Mouse (Mus musculus) olfactory bulb, adult 2 months (tissue): ENCODE measurements around the gene Creb5. TPM values are rescaled to one million over a fixed set of nuclear protein-coding genes. Genes with fewer than 3 reads are reported as not detected.

Source experiments
- H3K27ac ChIP-seq: fragments of 200-500 bp; 2 replicates; pipeline ENCODE4 v1.5.1; 2012; ENCODE audit warnings: low read depth, low read length; ENCODE audit not compliant: insufficient read depth
- H3K4me1 ChIP-seq: fragments of 200-500 bp; 2 replicates; pipeline ENCODE4 v1.6.1; 2012; ENCODE audit warnings: low read length; ENCODE audit not compliant: control insufficient read depth, insufficient read depth
- H3K4me3 ChIP-seq: fragments of 200-500 bp; 2 replicates; pipeline ENCODE4 v1.5.1; 2012; ENCODE audit warnings: mild to moderate bottlenecking, low read depth, low read length, moderate library complexity; ENCODE audit not compliant: insufficient read depth
- CTCF ChIP-seq: fragments of 200-500 bp; IDR thresholded peaks from 2 replicates; pipeline ENCODE4 v1.5.1; 2012; ENCODE audit warnings: low read depth, mild to moderate bottlenecking, low read length, moderate library complexity; ENCODE audit not compliant: insufficient read depth
- POLR2A ChIP-seq: fragments of 200-500 bp; IDR thresholded peaks from 2 replicates; pipeline ENCODE4 v1.6.1; 2012; ENCODE audit warnings: mild to moderate bottlenecking, low read depth, low read length, moderate library complexity; ENCODE audit not compliant: insufficient read depth
- WGBS: fragments of 180-500 bp; shearing (Covaris S2); methylation state at CpG from one replicate; pipeline ENCODE4 v1.1.7; 2018; 5-methylcytosine and 5-hydroxymethylcytosine counted together
- polyA plus RNA-seq: library from polyadenylated mRNA; stranded (reverse); fragments of >200 nt; gene quantifications from 2 replicates; pipeline ENCODE4 v1.2.4, GENCODE M21; 2012; ENCODE audit warnings: low replicate concordance; ENCODE audit not compliant: missing spikeins, insufficient read depth, insufficient read length

Gene Creb5
- polyA plus RNA-seq, 1 experiment: not detected

DNA sequence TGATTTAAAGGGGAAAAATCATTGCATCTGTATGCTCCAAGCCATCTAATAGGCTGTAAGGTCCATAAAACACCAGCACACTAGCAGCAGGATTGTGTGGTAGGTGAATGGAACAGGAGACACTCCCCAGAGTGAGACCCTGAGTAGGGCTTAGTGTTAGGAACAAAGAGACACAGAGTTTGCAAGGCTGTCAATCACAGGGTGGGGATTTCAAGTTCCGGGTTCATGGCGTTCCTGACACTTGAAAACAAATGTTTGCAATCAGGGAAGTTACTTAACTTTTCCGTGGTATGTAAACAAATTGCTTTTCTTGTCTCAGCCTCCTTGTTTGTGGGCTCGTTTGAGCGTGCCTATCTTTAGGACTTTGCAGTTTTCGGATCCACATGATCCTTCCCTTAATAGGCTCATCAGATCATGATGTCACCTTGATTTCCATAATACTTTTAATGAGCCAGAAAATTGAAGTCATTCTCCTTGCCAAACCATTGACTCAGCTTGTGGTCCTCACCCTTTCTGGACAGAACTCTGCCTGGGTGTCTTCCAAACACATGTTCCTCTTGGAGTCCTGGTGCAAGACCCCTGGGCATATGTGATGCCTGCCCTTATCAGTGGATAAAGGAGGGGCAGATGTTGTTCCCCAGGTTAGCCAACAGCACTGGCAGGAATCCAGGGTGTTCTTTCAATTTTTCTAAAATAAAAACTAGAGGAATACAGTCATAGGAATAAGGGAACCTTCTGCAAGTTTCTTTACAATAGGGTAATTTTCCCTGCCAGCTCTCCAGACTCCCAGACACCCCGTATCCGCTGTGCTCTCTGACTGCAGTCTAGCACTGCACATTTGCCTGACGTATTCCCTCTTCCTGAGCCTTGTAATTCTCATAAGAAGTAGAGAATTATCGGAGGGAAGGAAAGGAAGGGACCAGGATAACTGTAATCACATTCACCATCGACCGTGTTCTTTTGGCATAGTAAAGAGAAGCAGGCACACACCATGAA, 175.0 kb downstream of the Creb5 start:
- no peak for TF ChIP-seq CTCF
- no peak for TF ChIP-seq POLR2A
- WGBS: 48% methylated on average over 12 of the region's 12 CpGs
- H3K4me1 ChIP-seq: peaks cover 6% of the 10 kb centered on the region; the same call in 1 of the 2 replicates
- no peak overlapping the region for H3K4me3 ChIP-seq
- H3K27ac ChIP-seq: no peak overlapping the region

- peaks cover 6% of the 10 kb centered on the region; the same call in 1 of the 2 replicates for H3K4me1 ChIP-seq
- WGBS: 33% methylated on average over 7 of the region's 7 CpGs
- TF ChIP-seq POLR2A (no peak), CTCF (no peak)
Observed at GRCm38 (mm10) chr6:53462802-53463201, 175.7 kb downstream of the Creb5 start.

DNA sequence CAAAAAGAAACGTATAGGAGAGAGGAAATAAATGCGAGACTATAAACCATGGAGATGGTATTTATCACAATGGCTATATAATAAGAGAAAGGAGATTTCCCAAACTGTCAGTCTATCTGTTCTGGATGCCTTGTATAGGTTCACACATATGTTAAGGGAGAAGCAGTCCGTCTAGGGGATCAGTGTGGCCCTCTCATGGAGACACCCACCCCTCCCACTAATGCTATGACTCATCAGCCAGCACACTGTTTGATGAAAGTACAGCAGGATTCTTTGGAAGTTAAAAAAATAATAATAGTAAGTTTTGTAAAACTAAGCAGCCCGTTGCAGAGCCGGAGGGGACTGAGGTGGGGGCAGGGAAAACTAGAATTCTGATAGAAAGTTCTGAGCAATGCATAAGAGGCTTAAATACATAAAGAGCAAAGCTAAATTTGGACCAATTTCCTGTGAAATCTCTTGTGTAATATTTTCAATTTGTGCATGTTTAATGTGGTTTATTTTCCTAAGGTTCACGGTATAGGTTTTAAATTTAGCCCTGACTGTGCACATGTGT, 176.3 kb downstream of the Creb5 start:
- Histone ChIP-seq H3K27ac (no peak overlapping the region), H3K4me3 (no peak overlapping the region), H3K4me1 (peaks cover 6% of the 10 kb centered on the region; the same call in 1 of the 2 replicates)
- no peak for TF ChIP-seq CTCF
- no peak for TF ChIP-seq POLR2A
- WGBS: 48% methylated on average over 6 of the region's 6 CpGs

More at GRCm38 (mm10) chr6:53462802-53463201, 175.7 kb downstream of the Creb5 start:
- H3K27ac ChIP-seq: no peak overlapping the region
- no peak overlapping the region for H3K4me3 ChIP-seq

- 0 out of 2 replicates have a peak, but pooled peaks cover 3% of the 10 kb centered on the region for H3K4me1 ChIP-seq
- H3K27ac ChIP-seq: no peak overlapping the region
- TF ChIP-seq CTCF: no peak
- no peak for TF ChIP-seq POLR2A
- WGBS: 90% methylated on average over 4 of the region's 4 CpGs
- no peak overlapping the region for H3K4me3 ChIP-seq
Observed at GRCm38 (mm10) chr6:53469204-53469603, 182.1 kb downstream of the Creb5 start.

GRCm38 (mm10) chr6:53469703-53470102, 182.6 kb downstream of the Creb5 start:
- WGBS: 95% methylated on average over 2 of the region's 2 CpGs
- H3K4me1 ChIP-seq: 0 out of 2 replicates have a peak, but pooled peaks cover 3% of the 10 kb centered on the region
- no peak overlapping the region for H3K27ac ChIP-seq
- no peak overlapping the region for H3K4me3 ChIP-seq
- TF ChIP-seq CTCF (no peak), POLR2A (no peak)

GRCm38 (mm10) chr6:53470559-53470958, 183.5 kb downstream of the Creb5 start:
- Histone ChIP-seq H3K27ac (no peak overlapping the region), H3K4me3 (no peak overlapping the region), H3K4me1 (0 out of 2 replicates have a peak, but pooled peaks cover 3% of the 10 kb centered on the region)
- TF ChIP-seq CTCF (no peak), POLR2A (no peak)
- 33% methylated on average over 8 of the region's 8 CpGs for WGBS

GRCm38 (mm10) chr6:53470999-53471591, 184.0 kb downstream of the Creb5 start:
- H3K4me1 ChIP-seq: 0 out of 2 replicates have a peak, but pooled peaks cover 3% of the 10 kb centered on the region
- 65% methylated on average over 9 of the region's 9 CpGs for WGBS
- no peak for TF ChIP-seq POLR2A
- TF ChIP-seq CTCF: no peak
- H3K4me3 ChIP-seq: no peak overlapping the region
- H3K27ac ChIP-seq: no peak overlapping the region

DNA sequence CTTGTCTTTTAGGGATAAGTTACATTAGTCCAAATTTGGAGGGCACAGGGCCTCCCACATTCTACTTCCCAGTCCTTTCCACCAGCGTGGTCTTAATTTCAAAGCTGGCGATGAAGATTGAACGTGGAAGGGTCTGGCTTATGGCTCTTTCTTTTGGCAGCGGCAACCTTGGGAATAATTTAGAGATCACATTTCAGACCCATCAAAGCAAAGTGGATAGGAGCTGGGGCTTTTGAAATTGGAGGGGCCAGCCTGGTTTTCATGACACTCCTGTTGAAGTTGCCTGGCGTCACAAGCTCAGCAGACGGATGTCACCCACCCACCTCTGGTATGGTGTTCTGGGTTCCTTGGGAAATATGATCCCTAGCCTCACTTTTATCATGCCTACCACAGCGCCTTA, 185.7 kb downstream of the Creb5 start:
- H3K4me1 ChIP-seq: 0 out of 2 replicates have a peak, but pooled peaks cover 3% of the 10 kb centered on the region
- 96% methylated on average over 7 of the region's 7 CpGs for WGBS
- no peak overlapping the region for H3K4me3 ChIP-seq
- H3K27ac ChIP-seq: no peak overlapping the region
- no peak for TF ChIP-seq POLR2A
- no peak for TF ChIP-seq CTCF
